Mouse (Mus musculus) embryonic facial prominence, embryonic 11.5 days (tissue): Measurements from ENCODE around the gene Gm10401. TPM values are rescaled to one million over a fixed set of nuclear protein-coding genes. Genes with fewer than 3 reads are reported as not detected.

ENCODE experiments used
- ATAC-seq: fragments of 200-750 bp; cut with Nextera tagmentation; replicated peaks from 2 replicates; pipeline ENCODE4 v1.8.0; 2017; ENCODE audit warnings: low read depth; ENCODE audit not compliant: insufficient number of reproducible peaks, low FRiP score, low TSS enrichment
- DNase-seq: peaks from one replicate; pipeline ENCODE4 v3.0.0-alpha.2; 2015; ENCODE audit warnings: low spot score
- H3K27ac ChIP-seq: fragments of 300-500 bp; sonication (generic); replicated peaks from 2 replicates; pipeline ENCODE4 v1.5.1; 2014; ENCODE audit warnings: mild to moderate bottlenecking, low read depth, low read length, control low read depth
- H3K27me3 ChIP-seq: fragments of 300-500 bp; sonication (generic); 2 replicates; pipeline ENCODE4 v1.6.1; 2014; ENCODE audit warnings: mild to moderate bottlenecking, low read length, moderate library complexity, mixed read lengths; ENCODE audit not compliant: control insufficient read depth, insufficient read depth
- H3K36me3 ChIP-seq: fragments of 300-500 bp; sonication (generic); replicated peaks from 2 replicates; pipeline ENCODE4 v1.6.1; 2014; ENCODE audit warnings: low read depth, mild to moderate bottlenecking, low read length, moderate library complexity, mixed read lengths; ENCODE audit not compliant: control insufficient read depth, insufficient read depth
- H3K4me1 ChIP-seq: fragments of 300-500 bp; sonication (generic); 2 replicates; pipeline ENCODE4 v1.6.1; 2014; ENCODE audit warnings: low read length, mixed read lengths; ENCODE audit not compliant: control insufficient read depth, insufficient read depth
- H3K4me2 ChIP-seq: fragments of 300-500 bp; sonication (generic); 2 replicates; pipeline ENCODE4 v1.6.1; 2014; ENCODE audit warnings: low read depth, mild to moderate bottlenecking, control low read depth, low read length, moderate library complexity
- H3K4me3 ChIP-seq: fragments of 300-500 bp; sonication (generic); 2 replicates; pipeline ENCODE4 v1.5.1; 2014; ENCODE audit warnings: low read depth, low read length, control low read depth
- H3K9ac ChIP-seq: fragments of 300-500 bp; sonication (generic); replicated peaks from 2 replicates; pipeline ENCODE4 v1.6.1; 2014; ENCODE audit warnings: mild to moderate bottlenecking, control low read depth, low read length
- H3K9me3 ChIP-seq: fragments of 300-500 bp; sonication (generic); replicated peaks from 2 replicates; pipeline ENCODE4 v1.6.1; 2016; ENCODE audit warnings: mild to moderate bottlenecking, low read length, inconsistent platforms, mixed read lengths; ENCODE audit not compliant: control insufficient read depth
- WGBS: fragments of 180-500 bp; shearing (Covaris S2); extraction: QIAGEN DNeasy Blood & Tissue Kit; methylation state at CpG from one replicate; pipeline ENCODE4 v1.1.7; 2014; 5-methylcytosine and 5-hydroxymethylcytosine counted together
- polyA plus RNA-seq: library from polyadenylated mRNA; unstranded; fragments of >200 nt; fragmentation: Nextera tagmentation; extraction: Ambion mirVana; gene quantifications from 2 replicates; pipeline ENCODE4 v1.2.1, GENCODE M21; 2014

Gm10401 gene
- polyA plus RNA-seq, 1 experiment from 2014 or later = 26.3 TPM

DNA sequence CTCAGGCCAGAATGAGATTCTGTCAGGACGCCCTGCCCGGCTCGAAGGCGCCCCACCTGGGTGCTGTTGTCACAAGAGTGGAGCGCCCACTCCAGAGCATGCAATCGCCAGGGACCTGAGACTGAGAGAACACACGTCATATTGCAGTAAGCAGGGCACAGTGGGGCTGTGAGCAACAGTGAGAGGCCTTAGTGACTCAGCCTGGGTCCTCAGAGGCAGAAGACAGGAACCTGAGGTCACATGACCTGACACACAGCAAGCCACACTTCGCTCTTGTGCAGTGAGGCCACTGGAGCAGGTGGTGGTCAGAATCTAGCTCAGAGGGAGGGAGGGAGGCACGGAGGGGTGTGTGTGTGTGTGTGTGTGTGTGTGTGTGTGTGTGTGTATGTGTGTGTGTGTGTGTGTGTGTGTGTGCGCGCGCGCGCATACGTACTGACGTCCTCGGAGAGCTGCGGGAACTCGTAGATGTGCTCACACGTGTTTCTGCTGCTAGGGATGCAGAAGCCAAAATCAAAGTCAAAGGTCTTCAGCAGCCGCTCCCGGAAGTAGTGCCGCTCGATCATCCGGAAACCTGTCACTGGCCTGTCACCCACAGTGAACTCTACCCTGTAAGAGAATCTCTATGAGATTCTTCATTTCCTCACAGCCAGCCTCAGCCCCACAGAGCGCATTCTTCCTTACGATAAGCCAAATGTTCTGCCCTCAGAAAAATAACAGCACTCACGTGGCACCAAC, 28.6 kb upstream of the Gm10401 start:
- Histone ChIP-seq H3K27ac (no peak overlapping the region), H3K9me3 (no peaks in the 10 kb centered on the region), H3K9ac (no peak overlapping the region), H3K4me2 (no peak overlapping the region), H3K4me3 (no peak overlapping the region), H3K4me1 (no peaks in the 10 kb centered on the region), H3K36me3 (peaks cover 4% of the 10 kb centered on the region), H3K27me3 (no peaks in the 10 kb centered on the region)
- ATAC-seq (no peak), DNase-seq (no peak)
- WGBS = 93% methylated on average over 27 of the region's 28 CpGs

DNA sequence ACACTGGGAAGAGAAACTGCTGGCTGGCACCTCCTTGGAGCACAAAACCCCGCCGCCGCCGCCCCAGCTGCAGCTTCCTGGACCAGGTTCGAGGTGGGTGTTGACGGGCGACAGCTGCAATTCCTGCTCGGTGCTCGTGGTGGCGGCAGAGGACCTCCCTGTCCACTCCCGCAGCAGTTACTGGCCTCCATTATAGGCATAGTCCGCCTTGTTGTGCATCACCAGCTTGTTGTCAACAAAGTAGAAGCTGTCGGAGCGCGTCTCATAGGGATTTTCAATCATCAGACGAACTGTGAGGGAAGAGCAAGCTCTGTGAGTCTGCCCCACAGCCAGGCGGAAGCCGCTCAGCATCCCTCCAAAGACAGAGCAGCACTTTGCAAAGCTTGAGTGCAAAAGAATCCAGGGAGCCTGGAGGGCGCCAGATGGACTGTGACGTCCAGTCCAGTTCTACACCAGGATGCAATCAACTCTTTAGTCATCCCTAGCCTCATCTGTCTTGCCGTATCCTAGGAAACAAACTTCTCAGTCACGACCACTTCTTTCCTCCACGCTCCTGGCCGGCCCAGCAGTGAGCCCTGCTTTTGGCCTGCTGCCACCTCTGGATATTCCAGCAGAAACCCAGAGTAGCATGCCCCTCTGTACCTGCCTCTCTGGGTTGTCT, 27.2 kb upstream of the Gm10401 start:
- Histone ChIP-seq H3K4me2 (no peak overlapping the region), H3K4me3 (no peak overlapping the region), H3K27ac (no peak overlapping the region), H3K27me3 (no peaks in the 10 kb centered on the region), H3K9me3 (no peaks in the 10 kb centered on the region), H3K36me3 (peaks cover 4% of the 10 kb centered on the region), H3K9ac (peak overlapping the region; percentile 28; the same call in 1 of the 2 replicates), H3K4me1 (no peaks in the 10 kb centered on the region)
- peak; percentile 80 for DNase-seq
- WGBS = 35% methylated on average over 24 of the region's 24 CpGs
- ATAC-seq = no peak; the same call in 1 of the 2 replicates

DNA sequence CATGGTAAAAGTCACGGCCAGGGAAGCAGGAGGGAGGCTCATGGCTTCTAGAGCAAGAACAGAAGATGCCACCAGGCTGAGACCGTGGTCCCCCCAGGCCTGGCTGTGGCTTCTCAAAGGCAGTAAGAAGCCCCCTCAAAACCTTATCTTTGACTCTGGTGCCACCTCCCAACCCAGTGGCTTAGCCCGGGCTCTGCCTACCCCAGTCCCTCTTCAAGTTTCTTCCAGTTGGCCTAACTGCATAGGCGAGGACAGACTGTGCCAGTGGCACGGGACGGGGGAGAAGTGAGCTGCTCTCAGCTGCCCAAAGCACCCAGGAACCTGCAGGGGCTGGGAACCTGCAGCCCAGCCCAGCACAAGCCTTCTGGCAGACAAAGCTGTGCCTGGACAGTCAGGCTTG, 26.6 kb upstream of the Gm10401 start:
- DNase-seq = no peak
- no peaks in the 10 kb centered on the region for H3K27me3 ChIP-seq
- no peak overlapping the region for H3K4me3 ChIP-seq
- H3K9me3 ChIP-seq = no peaks in the 10 kb centered on the region
- H3K36me3 ChIP-seq = peaks cover 4% of the 10 kb centered on the region
- no peak overlapping the region for H3K4me2 ChIP-seq
- ATAC-seq = no peak
- no peak overlapping the region for H3K9ac ChIP-seq
- H3K4me1 ChIP-seq = no peaks in the 10 kb centered on the region
- 94% methylated on average over 6 of the region's 6 CpGs for WGBS
- no peak overlapping the region for H3K27ac ChIP-seq

DNA sequence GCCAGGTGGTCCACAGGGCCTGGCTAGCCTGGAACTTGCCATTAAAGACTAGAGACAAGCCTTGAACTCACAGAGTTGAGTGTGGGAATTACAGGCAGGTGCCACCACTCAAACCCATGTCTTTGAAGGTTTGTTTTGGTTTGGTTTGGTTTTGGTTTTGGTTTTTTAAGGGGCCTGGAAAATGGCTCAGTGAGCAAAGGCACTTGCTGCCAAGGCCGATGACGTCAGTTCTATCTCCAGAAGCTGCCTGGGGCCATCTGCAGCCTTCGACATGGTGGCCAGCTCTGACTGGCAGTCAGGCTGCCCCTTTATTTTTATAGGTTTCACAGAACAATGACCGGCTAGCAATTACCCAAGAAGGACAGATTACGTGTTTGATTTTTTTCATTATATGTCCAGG, 22.9 kb upstream of the Gm10401 start:
- no peak for ATAC-seq
- Histone ChIP-seq H3K4me3 (no peak overlapping the region), H3K4me1 (no peaks in the 10 kb centered on the region), H3K36me3 (peaks cover 3% of the 10 kb centered on the region), H3K27ac (no peak overlapping the region), H3K9me3 (no peaks in the 10 kb centered on the region), H3K9ac (no peak overlapping the region), H3K4me2 (no peak overlapping the region), H3K27me3 (no peaks in the 10 kb centered on the region)
- WGBS = 72% methylated on average over 5 of the region's 5 CpGs
- no peak for DNase-seq

DNA sequence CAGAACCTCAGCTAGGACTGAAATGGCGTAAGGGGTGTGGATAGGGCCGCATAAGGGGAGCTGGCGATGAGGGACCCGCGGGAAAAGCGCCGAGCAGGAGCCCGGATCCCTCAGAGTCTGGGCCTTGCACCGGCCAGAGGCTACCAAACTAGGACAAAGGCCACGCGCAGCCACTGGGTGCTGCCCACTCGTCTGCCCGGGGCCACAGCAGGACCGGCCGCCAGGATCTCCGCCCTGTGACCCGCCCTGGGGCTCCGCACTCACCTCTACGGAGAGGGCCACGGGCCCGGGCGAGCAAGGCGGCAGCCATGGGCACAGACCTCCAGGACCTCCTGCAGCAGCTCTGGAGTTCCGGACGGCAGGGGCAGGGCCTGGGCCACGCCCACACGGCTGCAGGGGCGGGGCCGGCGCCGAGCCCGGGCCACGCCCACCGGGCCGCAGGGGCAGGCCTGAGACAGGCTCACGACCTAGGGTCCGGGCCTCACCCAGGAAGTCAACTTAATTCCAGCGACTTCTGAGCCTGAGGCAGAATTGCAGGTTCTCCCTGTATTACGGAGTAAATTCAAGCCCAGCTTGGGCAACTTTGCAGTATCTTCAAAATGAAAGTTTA, 21.0 kb upstream of the Gm10401 start, which contains the start of gene Acads:
Gene Acads (minus strand): TSS at position 386 of the 610 bp plus-strand sequence.
- H3K27ac ChIP-seq = peak within 1 kb of the TSS; percentile 38; the same call in 1 of the 2 replicates
- under 1% methylated on average over 39 of the region's 39 CpGs for WGBS
- H3K4me2 ChIP-seq = peak within 1 kb of the TSS; percentile 82
- peaks cover 3% of the 10 kb centered on the region for H3K36me3 ChIP-seq
- peak; percentile 89 for DNase-seq
- H3K27me3 ChIP-seq = no peaks in the 10 kb centered on the region
- H3K9ac ChIP-seq = peak within 1 kb of the TSS; percentile 91
- no peaks in the 10 kb centered on the region for H3K9me3 ChIP-seq
- peak within 1 kb of the TSS; percentile 84 for H3K4me3 ChIP-seq
- peak; percentile 68 for ATAC-seq
- H3K4me1 ChIP-seq = no peaks in the 10 kb centered on the region

DNA sequence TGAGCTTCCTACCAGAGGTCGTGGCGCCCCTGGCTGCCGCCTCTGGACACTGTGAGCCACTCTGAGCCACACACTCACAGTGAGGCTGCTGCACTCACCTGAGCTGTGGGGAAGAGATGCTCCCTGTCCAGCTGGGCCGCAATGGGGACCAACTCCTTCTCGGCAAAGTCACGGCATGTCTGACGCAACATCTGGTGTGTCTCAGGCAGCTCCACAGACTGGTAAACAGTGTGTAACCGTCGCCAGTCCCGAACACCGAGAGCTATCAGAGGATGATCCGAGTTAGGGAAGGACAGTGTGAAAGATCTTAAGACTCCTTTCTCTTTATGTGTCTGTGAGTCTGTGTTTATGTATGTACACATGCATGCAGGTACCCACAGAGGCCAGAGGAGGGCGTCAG, 19.4 kb upstream of the Gm10401 start:
- Histone ChIP-seq H3K27ac (no peak overlapping the region), H3K9me3 (no peaks in the 10 kb centered on the region), H3K9ac (no peak overlapping the region), H3K4me2 (no peak overlapping the region), H3K36me3 (peaks cover 3% of the 10 kb centered on the region), H3K4me1 (no peaks in the 10 kb centered on the region), H3K4me3 (no peak overlapping the region), H3K27me3 (no peaks in the 10 kb centered on the region)
- no peak for DNase-seq
- ATAC-seq = no peak
- 94% methylated on average over 13 of the region's 13 CpGs for WGBS

DNA sequence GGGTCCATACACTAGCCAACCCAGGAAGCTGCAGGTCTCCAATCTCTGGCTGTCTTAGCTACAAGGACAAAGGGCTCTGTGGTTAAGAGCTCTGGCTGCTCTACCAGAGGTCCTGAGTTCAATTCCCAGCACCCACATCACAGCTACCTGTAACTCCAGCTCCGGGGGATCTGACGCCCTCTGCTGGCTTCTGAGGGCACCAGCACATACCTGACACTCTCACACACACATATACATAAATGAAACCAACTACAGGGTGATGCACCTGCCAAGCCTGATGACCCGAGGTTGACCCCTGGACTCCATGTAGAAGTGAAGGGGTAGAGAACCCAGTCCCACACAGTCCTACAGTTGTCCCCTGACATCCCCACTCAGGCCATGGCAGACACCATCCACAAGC, 18.3 kb upstream of the Gm10401 start:
- Histone ChIP-seq H3K4me1 (no peaks in the 10 kb centered on the region), H3K4me2 (no peak overlapping the region), H3K9me3 (no peaks in the 10 kb centered on the region), H3K27ac (no peak overlapping the region), H3K27me3 (no peaks in the 10 kb centered on the region), H3K9ac (no peak overlapping the region), H3K4me3 (no peak overlapping the region), H3K36me3 (peaks cover 3% of the 10 kb centered on the region)
- 88% methylated on average over 3 of the region's 3 CpGs for WGBS
- DNase-seq (no peak), ATAC-seq (no peak; the same call in 1 of the 2 replicates)

DNA sequence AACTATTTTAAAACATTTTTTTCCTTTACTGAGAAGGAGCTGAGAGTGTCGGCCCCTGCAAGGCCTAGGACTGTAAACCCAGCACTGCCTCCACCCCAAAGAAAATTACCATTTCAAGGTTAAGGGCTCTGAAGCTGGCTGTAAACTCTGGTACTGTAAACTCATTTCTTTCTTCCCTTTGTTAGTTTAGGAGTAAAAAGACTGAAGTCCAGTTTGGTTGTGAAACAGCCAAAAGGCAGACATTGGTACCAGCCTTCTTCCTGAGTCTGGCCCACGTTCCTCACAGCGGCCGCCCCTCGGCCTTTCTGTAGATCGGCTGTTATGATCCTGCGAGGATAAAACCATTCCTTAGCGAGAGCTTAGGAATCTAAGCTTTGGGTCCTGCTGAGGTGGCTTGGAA, 16.4 kb upstream of the Gm10401 start:
- H3K4me3 ChIP-seq = no peak overlapping the region
- no peaks in the 10 kb centered on the region for H3K27me3 ChIP-seq
- 95% methylated on average over 8 of the region's 8 CpGs for WGBS
- DNase-seq (no peak), ATAC-seq (no peak)
- no peak overlapping the region for H3K27ac ChIP-seq
- no peak overlapping the region for H3K9ac ChIP-seq
- no peak overlapping the region for H3K4me2 ChIP-seq
- no peaks in the 10 kb centered on the region for H3K4me1 ChIP-seq
- no peaks in the 10 kb centered on the region for H3K9me3 ChIP-seq
- H3K36me3 ChIP-seq = peaks cover 3% of the 10 kb centered on the region
